Mouse (Mus musculus) olfactory bulb, adult 2 months (tissue): ENCODE results near the gene Snx4. TPM values are rescaled to one million over a fixed set of nuclear protein-coding genes. Genes with fewer than 3 reads are reported as not detected.

Source experiments
- H3K27ac ChIP-seq: fragments of 200-500 bp; 2 replicates; pipeline ENCODE4 v1.5.1; 2012; ENCODE audit warnings: low read depth, low read length; ENCODE audit not compliant: insufficient read depth
- H3K4me1 ChIP-seq: fragments of 200-500 bp; 2 replicates; pipeline ENCODE4 v1.6.1; 2012; ENCODE audit warnings: low read length; ENCODE audit not compliant: control insufficient read depth, insufficient read depth
- H3K4me3 ChIP-seq: fragments of 200-500 bp; 2 replicates; pipeline ENCODE4 v1.5.1; 2012; ENCODE audit warnings: mild to moderate bottlenecking, low read depth, low read length, moderate library complexity; ENCODE audit not compliant: insufficient read depth
- CTCF ChIP-seq: fragments of 200-500 bp; IDR thresholded peaks from 2 replicates; pipeline ENCODE4 v1.5.1; 2012; ENCODE audit warnings: low read depth, mild to moderate bottlenecking, low read length, moderate library complexity; ENCODE audit not compliant: insufficient read depth
- POLR2A ChIP-seq: fragments of 200-500 bp; IDR thresholded peaks from 2 replicates; pipeline ENCODE4 v1.6.1; 2012; ENCODE audit warnings: mild to moderate bottlenecking, low read depth, low read length, moderate library complexity; ENCODE audit not compliant: insufficient read depth
- WGBS: fragments of 180-500 bp; shearing (Covaris S2); methylation state at CpG from one replicate; pipeline ENCODE4 v1.1.7; 2018; 5-methylcytosine and 5-hydroxymethylcytosine counted together
- polyA plus RNA-seq: library from polyadenylated mRNA; stranded (reverse); fragments of >200 nt; gene quantifications from 2 replicates; pipeline ENCODE4 v1.2.4, GENCODE M21; 2012; ENCODE audit warnings: low replicate concordance; ENCODE audit not compliant: missing spikeins, insufficient read depth, insufficient read length

The Snx4 gene
- polyA plus RNA-seq, 1 experiment, result not detected

DNA sequence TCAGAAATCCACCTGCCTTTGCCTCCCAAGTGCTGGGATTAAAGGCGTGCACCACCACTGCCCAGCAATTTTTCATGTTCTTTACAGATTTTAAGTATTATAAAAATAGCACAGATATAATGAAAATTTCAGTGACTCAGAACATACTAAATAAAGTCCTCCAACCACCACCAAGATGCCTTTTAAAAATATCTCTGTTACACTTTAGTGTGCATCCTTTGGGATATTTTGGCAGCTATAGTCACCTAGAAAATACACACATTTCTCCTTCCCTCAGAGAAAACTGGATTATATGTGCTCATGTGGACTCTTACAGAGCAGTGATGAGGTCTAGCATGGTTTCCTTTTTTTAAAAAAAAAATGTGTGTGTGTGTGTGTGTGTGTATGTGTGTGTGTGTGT lies 46.3 kb downstream of the Snx4 start:
- WGBS, result 64% methylated on average over 1 of the region's 1 CpGs
- no peak overlapping the region for H3K4me3 ChIP-seq
- TF ChIP-seq CTCF (no peak), POLR2A (no peak)
- no peak overlapping the region for H3K27ac ChIP-seq
- no peaks in the 10 kb centered on the region for H3K4me1 ChIP-seq

DNA sequence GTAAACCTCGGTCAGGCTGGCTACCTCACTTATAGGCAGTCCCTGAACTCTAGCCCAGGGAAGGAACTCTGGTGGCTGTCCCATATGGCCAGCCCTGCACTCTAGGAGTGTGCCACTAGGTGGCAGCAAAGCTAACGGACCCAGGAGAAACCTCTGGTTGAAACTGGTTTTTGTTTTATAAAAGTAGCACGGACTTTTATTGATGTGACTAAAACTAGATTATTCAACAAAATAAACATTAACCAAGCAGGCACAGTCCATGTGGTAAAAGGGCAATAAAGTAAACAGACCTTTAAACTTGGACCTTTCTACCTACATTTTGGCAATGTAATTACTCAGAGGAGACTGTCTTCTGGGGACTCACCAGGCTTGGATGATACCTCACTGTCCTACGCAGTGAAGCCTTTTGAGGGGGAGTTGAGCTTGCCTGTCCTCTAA lies 55.4 kb downstream of the Snx4 start:
- Histone ChIP-seq H3K27ac (no peak overlapping the region), H3K4me3 (no peak overlapping the region), H3K4me1 (peaks cover 3% of the 10 kb centered on the region; the same call in 1 of the 2 replicates)
- TF ChIP-seq POLR2A (no peak), CTCF (peak; percentile 48; the same call in 1 of the 2 replicates)
- 4% methylated on average over 4 of the region's 4 CpGs for WGBS

DNA sequence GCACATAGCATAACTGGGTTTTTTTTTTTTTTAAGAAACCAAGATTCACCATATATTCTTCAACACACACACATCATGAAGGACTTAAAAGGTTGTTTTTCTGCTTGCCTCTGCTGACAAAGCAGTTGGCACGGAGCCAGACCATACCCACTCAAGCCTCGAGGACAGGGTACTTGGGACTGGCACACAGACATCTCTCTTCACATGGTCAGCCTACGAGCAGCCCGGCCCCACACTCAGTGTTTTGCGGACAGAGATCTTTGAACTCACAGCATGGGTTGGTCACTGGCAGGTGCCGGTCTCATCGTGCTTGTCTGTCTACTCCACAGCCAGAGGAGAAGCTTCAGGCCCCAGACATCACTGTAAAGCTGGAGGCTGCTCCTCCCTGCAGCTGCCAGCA lies 56.5 kb downstream of the Snx4 start:
- Histone ChIP-seq H3K4me1 (peaks cover 3% of the 10 kb centered on the region; the same call in 1 of the 2 replicates), H3K27ac (no peak overlapping the region), H3K4me3 (no peak overlapping the region)
- 72% methylated on average over 7 of the region's 7 CpGs for WGBS
- no peak for TF ChIP-seq POLR2A
- no peak for TF ChIP-seq CTCF

DNA sequence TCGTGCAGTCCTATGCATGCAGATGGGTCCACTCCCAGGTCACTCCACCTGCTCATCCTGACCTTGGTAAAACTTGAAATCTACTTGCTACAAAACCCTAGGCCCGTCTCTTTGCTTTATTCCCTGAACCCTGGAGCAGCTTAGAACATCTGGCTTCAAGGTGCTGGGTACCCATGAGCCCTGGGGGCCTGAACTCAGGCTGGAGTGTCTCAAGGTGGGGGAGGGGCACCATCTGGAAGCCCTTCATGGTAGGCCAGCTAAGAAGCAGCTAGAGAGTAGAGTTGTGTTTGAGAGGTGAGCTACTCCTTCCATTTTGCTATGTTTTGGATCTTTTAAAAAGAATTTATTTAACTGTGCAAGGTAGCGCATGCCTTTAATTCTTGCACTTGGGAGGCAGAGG lies 57.8 kb downstream of the Snx4 start:
- Histone ChIP-seq H3K4me1 (peaks cover 3% of the 10 kb centered on the region; the same call in 1 of the 2 replicates), H3K4me3 (no peak overlapping the region), H3K27ac (no peak overlapping the region)
- whole genome bisulfite sequencing, result 70% methylated on average over 3 of the region's 3 CpGs
- no peak for TF ChIP-seq CTCF
- no peak for TF ChIP-seq POLR2A

DNA sequence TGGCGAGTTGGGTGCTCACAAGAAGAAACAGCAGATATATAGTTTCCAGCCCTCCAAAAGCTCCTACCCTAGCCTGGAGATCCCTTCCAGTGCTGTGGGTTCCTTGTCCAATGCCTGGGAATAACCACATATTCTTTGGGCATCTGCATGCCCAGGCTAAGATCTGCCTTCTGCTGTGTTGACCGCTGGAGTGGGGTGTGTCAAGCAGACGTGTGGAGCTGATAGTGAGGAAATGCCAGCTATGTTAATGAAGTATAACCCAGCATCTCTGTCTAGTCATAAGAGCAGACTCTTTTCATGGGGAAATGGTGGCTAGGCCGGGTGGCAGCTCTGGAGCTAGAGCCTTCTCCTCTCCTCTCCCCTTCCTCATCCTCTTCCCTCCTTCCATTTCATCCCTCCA lies 64.4 kb downstream of the Snx4 start:
- Histone ChIP-seq H3K4me1 (peaks cover 6% of the 10 kb centered on the region), H3K27ac (no peak overlapping the region), H3K4me3 (no peak overlapping the region)
- 94% methylated on average over 4 of the region's 4 CpGs for WGBS
- TF ChIP-seq CTCF (no peak), POLR2A (no peak)

DNA sequence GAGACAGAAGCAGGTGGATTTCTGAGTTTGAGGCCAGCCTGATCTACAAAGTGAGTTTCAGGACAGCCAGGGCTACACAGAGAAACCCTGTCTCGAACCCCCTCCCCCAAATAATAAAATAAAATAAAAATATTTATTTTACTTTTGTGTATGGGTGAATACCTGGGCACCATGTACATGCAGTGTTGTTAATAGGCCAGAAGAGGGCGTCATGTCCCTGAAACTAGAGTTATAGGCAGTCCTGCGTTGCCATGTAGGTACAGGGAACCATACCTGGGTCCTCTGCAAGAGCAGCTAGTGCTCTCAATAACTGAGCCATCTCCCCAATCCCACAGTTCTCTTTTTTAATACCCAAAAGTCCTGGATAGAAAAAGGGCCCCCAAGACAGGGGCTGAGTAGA lies 66.4 kb downstream of the Snx4 start:
- WGBS, result 75% methylated on average over 3 of the region's 3 CpGs
- Histone ChIP-seq H3K4me1 (peaks cover 6% of the 10 kb centered on the region), H3K27ac (no peak overlapping the region), H3K4me3 (no peak overlapping the region)
- TF ChIP-seq POLR2A (no peak), CTCF (no peak)

DNA sequence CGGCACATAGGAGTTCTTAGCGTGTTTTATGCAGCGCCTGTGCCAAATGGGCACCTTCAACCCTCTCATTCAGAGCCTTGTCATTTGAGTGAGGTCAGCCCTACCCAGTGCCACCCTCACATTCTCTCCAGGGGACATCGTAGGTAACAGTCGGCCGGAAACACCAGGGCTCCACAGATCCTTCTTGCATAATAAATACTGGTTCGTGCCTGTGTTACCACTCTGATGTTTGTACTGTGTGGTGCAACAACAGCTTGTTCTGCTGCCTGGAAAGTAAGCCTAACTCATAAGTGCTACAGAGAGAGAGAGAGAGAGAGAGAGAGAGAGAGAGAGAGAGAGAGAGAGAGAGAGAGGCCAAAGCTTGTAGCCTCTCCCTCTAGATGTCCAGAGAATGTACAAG lies 66.8 kb downstream of the Snx4 start:
- 93% methylated on average over 7 of the region's 7 CpGs for WGBS
- H3K4me3 ChIP-seq, result no peak overlapping the region
- TF ChIP-seq CTCF (no peak), POLR2A (no peak)
- peaks cover 6% of the 10 kb centered on the region for H3K4me1 ChIP-seq
- no peak overlapping the region for H3K27ac ChIP-seq

DNA sequence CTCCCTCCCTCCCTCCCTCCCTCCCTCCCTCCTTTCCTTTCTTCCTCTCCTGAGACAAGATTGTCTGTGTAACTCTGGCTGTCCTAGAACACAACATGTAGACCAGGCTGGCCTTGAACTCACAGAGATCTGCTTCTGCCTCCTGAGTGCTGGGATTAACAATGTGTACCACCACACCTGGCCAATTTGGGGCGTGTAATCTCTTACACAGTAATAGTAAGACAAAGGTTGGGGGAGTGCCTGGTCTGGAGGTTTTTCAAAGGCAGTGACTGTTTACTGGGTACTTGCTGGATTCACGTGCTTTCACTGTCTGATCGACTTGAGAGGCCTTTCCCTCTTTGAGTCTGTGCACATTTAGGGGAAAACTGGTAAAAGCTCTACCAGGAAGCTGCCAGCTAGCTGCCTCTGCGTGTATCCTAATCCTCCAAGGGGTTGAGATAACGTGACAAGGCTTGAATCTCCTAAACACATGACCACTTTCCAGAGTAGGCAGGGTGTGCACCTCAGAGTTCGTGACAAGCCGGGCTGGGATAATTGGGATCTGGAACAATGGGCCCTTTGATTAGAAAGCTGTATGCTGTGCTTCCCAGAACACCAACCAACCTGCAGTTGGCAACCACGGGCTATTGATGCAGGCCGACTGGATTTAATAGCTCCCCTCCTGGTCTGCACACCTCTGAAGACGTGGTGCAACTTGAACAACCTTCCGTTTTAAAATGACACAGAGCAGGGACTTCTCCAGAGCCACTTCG lies 74.6 kb downstream of the Snx4 start:
- Histone ChIP-seq H3K4me1 (peaks cover 7% of the 10 kb centered on the region), H3K27ac (no peak overlapping the region), H3K4me3 (no peak overlapping the region)
- TF ChIP-seq POLR2A (no peak), CTCF (no peak)
- 37% methylated on average over 12 of the region's 12 CpGs for WGBS

DNA sequence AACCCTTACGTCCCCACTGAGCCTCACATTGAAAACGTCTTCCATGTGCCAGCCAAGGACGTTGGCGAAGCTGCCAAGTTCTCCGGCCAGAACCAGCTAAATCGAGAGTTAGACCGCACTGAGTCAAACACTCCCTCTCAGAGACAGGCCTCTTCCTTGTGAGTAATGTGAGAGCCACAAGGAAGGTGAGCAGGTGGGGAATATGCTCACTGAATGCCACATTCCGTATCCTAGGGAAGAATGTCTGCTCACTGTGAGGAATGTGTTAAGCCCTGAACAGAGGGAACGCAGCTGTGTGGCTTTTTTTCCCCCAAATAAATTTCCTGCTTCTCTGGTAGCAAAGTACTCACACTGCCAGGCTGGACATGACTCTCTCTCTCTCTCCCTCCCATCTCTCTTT lies 75.3 kb downstream of the Snx4 start:
- Histone ChIP-seq H3K4me3 (no peak overlapping the region), H3K27ac (no peak overlapping the region), H3K4me1 (peaks cover 7% of the 10 kb centered on the region)
- 53% methylated on average over 9 of the region's 9 CpGs for WGBS
- TF ChIP-seq CTCF (no peak), POLR2A (no peak)
